Mouse (Mus musculus) spleen, adult 2 months (tissue): ENCODE results near the gene Plekha6. TPM values are rescaled to one million over a fixed set of nuclear protein-coding genes. Genes with fewer than 3 reads are reported as not detected.

Source experiments
- DNase-seq, 2 experiments: peaks; one replicate each; pipeline versions ENCODE4 v3.0.0 to v3.0.0-alpha.2; 2012 to 2021; ENCODE audit warnings: low spot score in 2 of 2, low read depth in 1 of 2
- H3K27ac ChIP-seq: fragments of 200-500 bp; 2 replicates; pipeline ENCODE4 v1.5.1; 2012; ENCODE audit warnings: low read length, inconsistent platforms; ENCODE audit not compliant: insufficient read depth
- H3K27me3 ChIP-seq: fragments of 200-500 bp; 2 replicates; pipeline ENCODE4 v1.6.1; 2012; ENCODE audit warnings: mild to moderate bottlenecking, moderate library complexity, low read length, inconsistent platforms; ENCODE audit not compliant: control insufficient read depth, insufficient read depth
- H3K36me3 ChIP-seq: fragments of 200-500 bp; 2 replicates; pipeline ENCODE4 v1.6.1; 2012; ENCODE audit warnings: mild to moderate bottlenecking, low read length, inconsistent platforms; ENCODE audit not compliant: control insufficient read depth, insufficient read depth
- H3K4me1 ChIP-seq: fragments of 200-500 bp; 2 replicates; pipeline ENCODE4 v1.6.1; 2011; ENCODE audit warnings: inconsistent platforms; ENCODE audit not compliant: control insufficient read depth, insufficient read depth, insufficient read length
- H3K4me3 ChIP-seq: fragments of 200-500 bp; 2 replicates; pipeline ENCODE4 v1.5.1; 2011; ENCODE audit warnings: mild to moderate bottlenecking, inconsistent platforms; ENCODE audit not compliant: insufficient read depth, insufficient read length; ENCODE audit errors: extremely low read depth
- CTCF ChIP-seq: fragments of 200-500 bp; IDR thresholded peaks from 2 replicates; pipeline ENCODE4 v1.5.1; 2011; ENCODE audit warnings: mild to moderate bottlenecking, inconsistent platforms; ENCODE audit not compliant: insufficient read depth, insufficient read length, insufficient replicate concordance; ENCODE audit errors: extremely low read depth
- POLR2A ChIP-seq: fragments of 200-500 bp; IDR thresholded peaks from 2 replicates; pipeline ENCODE4 v1.6.1; 2011; ENCODE audit warnings: low read depth, low read length, inconsistent platforms
- WGBS: fragments of 180-500 bp; shearing (Covaris S2); methylation state at CpG from one replicate; pipeline ENCODE4 v1.1.7; 2018; 5-methylcytosine and 5-hydroxymethylcytosine counted together
- polyA plus RNA-seq: library from polyadenylated mRNA; depleted of rRNA; stranded (reverse); fragments of >200 nt; gene quantifications from 2 replicates; pipeline ENCODE4 v1.2.3, GENCODE M21; 2012

The Plekha6 gene
- polyA plus RNA-seq, 1 experiment, result 26.0 TPM

GRCm38 (mm10) chr1:133314364-133314763 is 150.4 kb downstream of the Plekha6 start:
- DNase-seq, result peak; percentile 12 to 40
- Histone ChIP-seq H3K4me1 (no peaks in the 10 kb centered on the region), H3K36me3 (no peaks in the 10 kb centered on the region), H3K4me3 (no peak overlapping the region), H3K27ac (no peak overlapping the region), H3K27me3 (no peaks in the 10 kb centered on the region)
- WGBS, result 31% methylated on average over 8 of the region's 8 CpGs
- TF ChIP-seq CTCF (peak; percentile 54; the same call in 1 of the 2 replicates), POLR2A (no peak)

GRCm38 (mm10) chr1:133315775-133316174 is 151.8 kb downstream of the Plekha6 start:
- Histone ChIP-seq H3K4me3 (no peak overlapping the region), H3K27me3 (no peaks in the 10 kb centered on the region), H3K4me1 (no peaks in the 10 kb centered on the region), H3K36me3 (no peaks in the 10 kb centered on the region), H3K27ac (no peak overlapping the region)
- WGBS, result 64% methylated on average over 6 of the region's 6 CpGs
- TF ChIP-seq POLR2A, result no peak
- TF ChIP-seq CTCF, result no peak
- DNase-seq, result no peak

GRCm38 (mm10) chr1:133316577-133316976 is 152.6 kb downstream of the Plekha6 start:
- Histone ChIP-seq H3K4me1 (no peaks in the 10 kb centered on the region), H3K27me3 (no peaks in the 10 kb centered on the region), H3K36me3 (no peaks in the 10 kb centered on the region), H3K27ac (no peak overlapping the region), H3K4me3 (no peak overlapping the region)
- no peak for TF ChIP-seq POLR2A
- TF ChIP-seq CTCF, result no peak
- WGBS, result 75% methylated on average over 4 of the region's 4 CpGs
- DNase-seq, result no peak

- H3K4me3 ChIP-seq, result no peak overlapping the region
These were observed 153.1 kb downstream of the Plekha6 start for GRCm38 (mm10) chr1:133317149-133317548.

GRCm38 (mm10) chr1:133321267-133321925 is 157.4 kb downstream of the Plekha6 start, which contains the start of gene Kiss1:
Gene Kiss1 (plus strand): TSS chr1:133321875.
- Histone ChIP-seq H3K4me1 (no peaks in the 10 kb centered on the region), H3K27me3 (no peaks in the 10 kb centered on the region), H3K4me3 (no peak within 1 kb of the TSS), H3K27ac (no peak within 1 kb of the TSS), H3K36me3 (no peaks in the 10 kb centered on the region)
- no peak for DNase-seq
- 87% methylated on average over 13 of the region's 13 CpGs for WGBS
- TF ChIP-seq POLR2A (no peak), CTCF (no peak)

More at GRCm38 (mm10) chr1:133317149-133317548, 153.1 kb downstream of the Plekha6 start:
- Histone ChIP-seq H3K36me3 (no peaks in the 10 kb centered on the region), H3K27ac (no peak overlapping the region), H3K27me3 (no peaks in the 10 kb centered on the region), H3K4me1 (no peaks in the 10 kb centered on the region)
- DNase-seq, result no peak
- TF ChIP-seq POLR2A, result no peak
- TF ChIP-seq CTCF, result no peak
- 69% methylated on average over 1 of the region's 1 CpGs for WGBS

GRCm38 (mm10) chr1:133323333-133323732 is 159.3 kb downstream of the Plekha6 start:
- Histone ChIP-seq H3K27me3 (no peaks in the 10 kb centered on the region), H3K36me3 (no peaks in the 10 kb centered on the region), H3K4me3 (no peak overlapping the region), H3K27ac (no peak overlapping the region), H3K4me1 (no peaks in the 10 kb centered on the region)
- no peak for DNase-seq
- TF ChIP-seq POLR2A, result no peak
- no peak for TF ChIP-seq CTCF
- 61% methylated on average over 5 of the region's 5 CpGs for WGBS

- 91% methylated on average over 8 of the region's 8 CpGs for WGBS
- Histone ChIP-seq H3K27me3 (0 out of 2 replicates have a peak, but pooled peaks cover 2% of the 10 kb centered on the region), H3K4me3 (no peak overlapping the region), H3K36me3 (no peaks in the 10 kb centered on the region), H3K27ac (no peak overlapping the region), H3K4me1 (peaks cover 4% of the 10 kb centered on the region; the same call in 1 of the 2 replicates)
- TF ChIP-seq POLR2A, result no peak
- DNase-seq, result no peak
These were observed 161.9 kb downstream of the Plekha6 start for GRCm38 (mm10) chr1:133325951-133326350.

GRCm38 (mm10) chr1:133327094-133327493 is 163.1 kb downstream of the Plekha6 start:
- 73% methylated on average over 5 of the region's 5 CpGs for WGBS
- 0 out of 2 replicates have a peak, but pooled peaks cover 2% of the 10 kb centered on the region for H3K27me3 ChIP-seq
- no peak for TF ChIP-seq POLR2A
- no peak for TF ChIP-seq CTCF
- H3K27ac ChIP-seq, result no peak overlapping the region
- H3K4me1 ChIP-seq, result peaks cover 4% of the 10 kb centered on the region; the same call in 1 of the 2 replicates
- H3K36me3 ChIP-seq, result no peaks in the 10 kb centered on the region
- DNase-seq, result no peak
- no peak overlapping the region for H3K4me3 ChIP-seq
